Mouse (Mus musculus) ZHBTc4 (cell line): ENCODE results near the gene Ttc28.

Source experiments
- DNase-seq: peaks from one replicate; pipeline ENCODE4 v3.0.0-alpha.2; 2011; ENCODE audit warnings: low read depth, low spot score

Gene Ttc28

GRCm38 (mm10) chr5:111006272-111007135 lies 126.9 kb downstream of the Ttc28 start:
- no peak for DNase-seq

GRCm38 (mm10) chr5:111007136-111007500 lies 127.5 kb downstream of the Ttc28 start:
- no peak for DNase-seq

- DNase-seq = no peak
Observed at GRCm38 (mm10) chr5:111007900-111008299, 128.3 kb downstream of the Ttc28 start.

- no peak for DNase-seq
Observed at GRCm38 (mm10) chr5:111008431-111008830, 128.8 kb downstream of the Ttc28 start.

GRCm38 (mm10) chr5:111011271-111011670 lies 131.7 kb downstream of the Ttc28 start:
- DNase-seq = peak; percentile 36

- no peak for DNase-seq
Observed at GRCm38 (mm10) chr5:111012064-111012463, 132.5 kb downstream of the Ttc28 start.

GRCm38 (mm10) chr5:111012587-111012986 lies 133.0 kb downstream of the Ttc28 start:
- DNase-seq = no peak

GRCm38 (mm10) chr5:111014960-111015359 lies 135.4 kb downstream of the Ttc28 start:
- no peak for DNase-seq

- DNase-seq = no peak
Observed at GRCm38 (mm10) chr5:111017319-111017718, 137.7 kb downstream of the Ttc28 start.

- DNase-seq = no peak
Observed at GRCm38 (mm10) chr5:111022339-111022738, 142.7 kb downstream of the Ttc28 start.

- no peak for DNase-seq
Observed at GRCm38 (mm10) chr5:111022940-111023339, 143.3 kb downstream of the Ttc28 start.

- no peak for DNase-seq
Observed at GRCm38 (mm10) chr5:111024621-111025020, 145.0 kb downstream of the Ttc28 start.

- peak; percentile 48 for DNase-seq
Observed at GRCm38 (mm10) chr5:111025476-111025875, 145.9 kb downstream of the Ttc28 start.

- no peak for DNase-seq
Observed at GRCm38 (mm10) chr5:111026209-111026608, 146.6 kb downstream of the Ttc28 start.

GRCm38 (mm10) chr5:111028340-111028739 lies 148.7 kb downstream of the Ttc28 start:
- no peak for DNase-seq

- DNase-seq = no peak
Observed at GRCm38 (mm10) chr5:111028952-111029351, 149.3 kb downstream of the Ttc28 start.

- no peak for DNase-seq
Observed at GRCm38 (mm10) chr5:111032687-111033295, 153.2 kb downstream of the Ttc28 start.

- no peak for DNase-seq
Observed at GRCm38 (mm10) chr5:111033489-111033888, 153.9 kb downstream of the Ttc28 start.

GRCm38 (mm10) chr5:111037123-111037748 lies 157.6 kb downstream of the Ttc28 start:
- DNase-seq = no peak

GRCm38 (mm10) chr5:111039771-111040170 lies 160.2 kb downstream of the Ttc28 start:
- no peak for DNase-seq

GRCm38 (mm10) chr5:111041952-111042351 lies 162.3 kb downstream of the Ttc28 start:
- DNase-seq = no peak

GRCm38 (mm10) chr5:111044193-111044592 lies 164.6 kb downstream of the Ttc28 start:
- DNase-seq = peak; percentile 57

GRCm38 (mm10) chr5:111046359-111046758 lies 166.8 kb downstream of the Ttc28 start:
- no peak for DNase-seq
